Mouse (Mus musculus) heart, embryonic 10.5 days (tissue): ENCODE data around the gene Atp5g3. TPM values are rescaled to one million over a fixed set of nuclear protein-coding genes. Genes with fewer than 3 reads are reported as not detected.

Experiments used
- DNase-seq: peaks from one replicate; pipeline ENCODE4 v3.0.0-alpha.2; 2017; ENCODE audit warnings: low spot score
- H3K27ac ChIP-seq: fragments of 300-500 bp; sonication (generic); 2 replicates; pipeline ENCODE4 v1.5.1; 2016; ENCODE audit warnings: mild to moderate bottlenecking
- H3K27me3 ChIP-seq: fragments of 300-500 bp; sonication (generic); 2 replicates; pipeline ENCODE4 v1.6.1; 2016; ENCODE audit warnings: mild to moderate bottlenecking; ENCODE audit not compliant: poor library complexity, insufficient read depth, severe bottlenecking
- H3K36me3 ChIP-seq: fragments of 300-500 bp; sonication (generic); 2 replicates; pipeline ENCODE4 v1.6.1; 2016; ENCODE audit warnings: mild to moderate bottlenecking, moderate library complexity
- H3K4me1 ChIP-seq: fragments of 300-500 bp; sonication (generic); 2 replicates; pipeline ENCODE4 v1.6.1; 2016; ENCODE audit warnings: mild to moderate bottlenecking
- H3K4me3 ChIP-seq: fragments of 300-500 bp; sonication (generic); 2 replicates; pipeline ENCODE4 v1.5.1; 2016; ENCODE audit warnings: mild to moderate bottlenecking, moderate library complexity
- H3K9me3 ChIP-seq: fragments of 300-500 bp; sonication (generic); 2 replicates; pipeline ENCODE4 v1.6.1; 2016; ENCODE audit warnings: mild to moderate bottlenecking, moderate library complexity
- WGBS: fragments of 180-500 bp; shearing (Covaris S2); methylation state at CpG from one replicate; pipeline ENCODE4 v1.1.7; 2016; 5-methylcytosine and 5-hydroxymethylcytosine counted together
- polyA plus RNA-seq: library from polyadenylated mRNA; unstranded; fragments of >200 nt; fragmentation: Nextera tagmentation; extraction: Ambion mirVana; gene quantifications from 2 replicates; pipeline ENCODE4 v1.2.1, GENCODE M21; 2016

The Atp5g3 gene
- polyA plus RNA-seq, 1 experiment from 2014 or later = 1,281 TPM

GRCm38 (mm10) chr2:73891701-73892463 lies 19.2 kb downstream of the Atp5g3 start:
- H3K27ac ChIP-seq = peak overlapping the region; percentile 96
- peaks cover 4% of the 10 kb centered on the region; the same call in 1 of the 2 replicates for H3K4me1 ChIP-seq
- H3K9me3 ChIP-seq = no peaks in the 10 kb centered on the region
- no peaks in the 10 kb centered on the region for H3K27me3 ChIP-seq
- under 1% methylated on average over 53 of the region's 54 CpGs for WGBS
- no peak for DNase-seq
- peaks cover 3% of the 10 kb centered on the region; the same call in 1 of the 2 replicates for H3K36me3 ChIP-seq
- peak overlapping the region; percentile 94 for H3K4me3 ChIP-seq

- no peak overlapping the region for H3K27ac ChIP-seq
- H3K27me3 ChIP-seq = no peaks in the 10 kb centered on the region
- H3K4me3 ChIP-seq = no peak overlapping the region
- no peaks in the 10 kb centered on the region for H3K9me3 ChIP-seq
- WGBS = 84% methylated on average over 2 of the region's 2 CpGs
- 0 out of 2 replicates have a peak, but pooled peaks cover under 1% of the 10 kb centered on the region for H3K4me1 ChIP-seq
- peaks cover 6% of the 10 kb centered on the region for H3K36me3 ChIP-seq
- DNase-seq = no peak
Measured at GRCm38 (mm10) chr2:73885997-73886396, 25.1 kb downstream of the Atp5g3 start.

GRCm38 (mm10) chr2:73877891-73878290 lies 33.2 kb downstream of the Atp5g3 start:
- Histone ChIP-seq H3K36me3 (peaks cover 26% of the 10 kb centered on the region), H3K27ac (no peak overlapping the region), H3K27me3 (no peaks in the 10 kb centered on the region), H3K4me3 (no peak overlapping the region), H3K4me1 (no peaks in the 10 kb centered on the region), H3K9me3 (no peaks in the 10 kb centered on the region)
- WGBS = 91% methylated on average over 2 of the region's 2 CpGs
- no peak for DNase-seq

GRCm38 (mm10) chr2:73867764-73868487 lies 43.2 kb downstream of the Atp5g3 start:
- WGBS = 78% methylated on average over 16 of the region's 16 CpGs
- peaks cover 34% of the 10 kb centered on the region for H3K36me3 ChIP-seq
- H3K9me3 ChIP-seq = no peaks in the 10 kb centered on the region
- H3K4me3 ChIP-seq = no peak overlapping the region
- no peaks in the 10 kb centered on the region for H3K4me1 ChIP-seq
- H3K27ac ChIP-seq = no peak overlapping the region
- H3K27me3 ChIP-seq = no peaks in the 10 kb centered on the region
- peak; percentile 73 for DNase-seq

GRCm38 (mm10) chr2:73860046-73860624 lies 51.0 kb downstream of the Atp5g3 start:
- no peak for DNase-seq
- H3K4me3 ChIP-seq = no peak overlapping the region
- H3K4me1 ChIP-seq = no peaks in the 10 kb centered on the region
- no peaks in the 10 kb centered on the region for H3K27me3 ChIP-seq
- H3K36me3 ChIP-seq = 0 out of 2 replicates have a peak, but pooled peaks cover 7% of the 10 kb centered on the region
- H3K27ac ChIP-seq = no peak overlapping the region
- 86% methylated on average over 4 of the region's 4 CpGs for WGBS
- H3K9me3 ChIP-seq = no peaks in the 10 kb centered on the region

Other genes starting within 250 kb of the Atp5g3 start
- 15.0 and 17.7 TPM in 2 replicates for gene Chn1, start 136.0 kb downstream of the Atp5g3 start, polyA plus RNA-seq
- gene Atf2, start 18.7 kb downstream of the Atp5g3 start, polyA plus RNA-seq = 48.8 and 58.2 TPM in 2 replicates